Mouse (Mus musculus) heart, embryonic 16.5 days (tissue): Measurements from ENCODE around the gene Tmem206. TPM values are rescaled to one million over a fixed set of nuclear protein-coding genes. Genes with fewer than 3 reads are reported as not detected.

ENCODE experiments used
- ATAC-seq: fragments of 200-750 bp; cut with Nextera tagmentation; replicated peaks from 2 replicates; pipeline ENCODE4 v1.8.0; 2017; ENCODE audit warnings: moderate number of reproducible peaks; ENCODE audit not compliant: insufficient read depth, low FRiP score; ENCODE audit errors: extremely low read depth
- H3K27ac ChIP-seq: fragments of 300-500 bp; sonication (generic); 2 replicates; pipeline ENCODE4 v1.5.1; 2014; ENCODE audit warnings: mild to moderate bottlenecking, low read length, control low read depth, moderate library complexity
- H3K27me3 ChIP-seq: fragments of 300-500 bp; sonication (generic); 2 replicates; pipeline ENCODE4 v1.6.1; 2014; ENCODE audit warnings: low read length, mixed read lengths; ENCODE audit not compliant: control insufficient read depth, insufficient read depth
- H3K36me3 ChIP-seq: fragments of 300-500 bp; sonication (generic); 2 replicates; pipeline ENCODE4 v1.6.1; 2014; ENCODE audit not compliant: control insufficient read depth, insufficient read depth
- H3K4me1 ChIP-seq: fragments of 300-500 bp; sonication (generic); 2 replicates; pipeline ENCODE4 v1.6.1; 2014; ENCODE audit warnings: low read length, mixed read lengths; ENCODE audit not compliant: control insufficient read depth, insufficient read depth
- H3K4me2 ChIP-seq: fragments of 300-500 bp; sonication (generic); 2 replicates; pipeline ENCODE4 v1.6.1; 2014; ENCODE audit warnings: low read depth, mild to moderate bottlenecking, control low read depth, low read length
- H3K4me3 ChIP-seq: fragments of 300-500 bp; sonication (generic); 2 replicates; pipeline ENCODE4 v1.5.1; 2014; ENCODE audit warnings: mild to moderate bottlenecking, control low read depth, low read length
- H3K9ac ChIP-seq: fragments of 300-500 bp; sonication (generic); 2 replicates; pipeline ENCODE4 v1.6.1; 2014; ENCODE audit warnings: low read length, control low read depth
- H3K9me3 ChIP-seq: fragments of 300-500 bp; sonication (generic); replicated peaks from 2 replicates; pipeline ENCODE4 v1.6.1; 2016; ENCODE audit warnings: low read length; ENCODE audit not compliant: control insufficient read depth
- WGBS: fragments of 180-500 bp; shearing (Covaris S2); extraction: QIAGEN DNeasy Blood & Tissue Kit; methylation state at CpG from one replicate; pipeline ENCODE4 v1.1.7; 2014; 5-methylcytosine and 5-hydroxymethylcytosine counted together
- polyA plus RNA-seq: library from polyadenylated mRNA; unstranded; fragments of >200 nt; fragmentation: Nextera tagmentation; extraction: Ambion mirVana; gene quantifications from 2 replicates; pipeline ENCODE4 v1.2.1, GENCODE M21; 2015

The Tmem206 gene
- polyA plus RNA-seq, 1 experiment from 2014 or later: 19.4 TPM

- Histone ChIP-seq H3K9me3 (no peaks in the 10 kb centered on the region), H3K4me3 (no peak overlapping the region), H3K9ac (no peak overlapping the region), H3K36me3 (peaks cover 49% of the 10 kb centered on the region), H3K4me1 (peaks cover 13% of the 10 kb centered on the region), H3K4me2 (no peak overlapping the region), H3K27me3 (no peaks in the 10 kb centered on the region), H3K27ac (no peak overlapping the region)
- no peak for ATAC-seq
- 86% methylated on average over 4 of the region's 4 CpGs for WGBS
Measured at GRCm38 (mm10) chr1:191353836-191354235, 28.1 kb downstream of the Tmem206 start.

DNA sequence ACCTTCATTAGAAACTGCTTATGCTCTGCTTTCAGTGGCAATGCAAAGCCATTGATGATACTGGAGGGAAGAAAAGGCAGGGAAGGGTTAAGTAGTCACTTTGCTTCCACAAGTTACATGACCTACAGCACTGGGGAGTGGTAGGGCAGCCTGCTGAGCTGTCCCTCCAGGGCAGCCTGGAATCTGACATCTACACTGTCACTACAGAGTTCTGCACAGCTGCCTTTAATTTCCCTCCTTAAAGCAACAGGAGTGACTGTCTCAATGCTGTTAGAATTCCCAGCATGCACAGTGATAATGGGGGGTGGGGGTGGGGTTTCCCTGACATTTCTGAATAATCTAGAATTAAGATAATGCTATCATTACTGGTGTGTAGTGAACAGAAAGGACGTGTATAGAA, 31.2 kb downstream of the Tmem206 start:
- no peak overlapping the region for H3K27ac ChIP-seq
- no peak for ATAC-seq
- no peak overlapping the region for H3K4me3 ChIP-seq
- H3K4me2 ChIP-seq: no peak overlapping the region
- H3K9ac ChIP-seq: no peak overlapping the region
- peaks cover 54% of the 10 kb centered on the region for H3K36me3 ChIP-seq
- 47% methylated on average over 1 of the region's 1 CpGs for WGBS
- H3K27me3 ChIP-seq: no peaks in the 10 kb centered on the region
- 0 out of 2 replicates have a peak, but pooled peaks cover 2% of the 10 kb centered on the region for H3K4me1 ChIP-seq
- H3K9me3 ChIP-seq: no peaks in the 10 kb centered on the region

GRCm38 (mm10) chr1:191359478-191359877, 33.8 kb downstream of the Tmem206 start:
- Histone ChIP-seq H3K9me3 (no peaks in the 10 kb centered on the region), H3K4me1 (no peaks in the 10 kb centered on the region), H3K4me2 (no peak overlapping the region), H3K4me3 (no peak overlapping the region), H3K9ac (no peak overlapping the region), H3K27ac (no peak overlapping the region), H3K27me3 (no peaks in the 10 kb centered on the region), H3K36me3 (peaks cover 48% of the 10 kb centered on the region)
- WGBS: 77% methylated on average over 7 of the region's 7 CpGs
- no peak for ATAC-seq

GRCm38 (mm10) chr1:191362412-191362811, 36.7 kb downstream of the Tmem206 start:
- no peak for ATAC-seq
- no peak overlapping the region for H3K9ac ChIP-seq
- H3K4me2 ChIP-seq: no peak overlapping the region
- no peak overlapping the region for H3K4me3 ChIP-seq
- peaks cover 36% of the 10 kb centered on the region for H3K36me3 ChIP-seq
- 73% methylated on average over 6 of the region's 6 CpGs for WGBS
- H3K27me3 ChIP-seq: no peaks in the 10 kb centered on the region
- no peaks in the 10 kb centered on the region for H3K9me3 ChIP-seq
- no peaks in the 10 kb centered on the region for H3K4me1 ChIP-seq
- no peak overlapping the region for H3K27ac ChIP-seq

- ATAC-seq: no peak
- no peak overlapping the region for H3K4me3 ChIP-seq
- no peaks in the 10 kb centered on the region for H3K4me1 ChIP-seq
- no peak overlapping the region for H3K9ac ChIP-seq
- 76% methylated on average over 4 of the region's 4 CpGs for WGBS
- peaks cover 31% of the 10 kb centered on the region for H3K36me3 ChIP-seq
- no peak overlapping the region for H3K27ac ChIP-seq
- H3K4me2 ChIP-seq: no peak overlapping the region
- H3K9me3 ChIP-seq: no peaks in the 10 kb centered on the region
- H3K27me3 ChIP-seq: no peaks in the 10 kb centered on the region
Measured at GRCm38 (mm10) chr1:191364477-191364876, 38.8 kb downstream of the Tmem206 start.

DNA sequence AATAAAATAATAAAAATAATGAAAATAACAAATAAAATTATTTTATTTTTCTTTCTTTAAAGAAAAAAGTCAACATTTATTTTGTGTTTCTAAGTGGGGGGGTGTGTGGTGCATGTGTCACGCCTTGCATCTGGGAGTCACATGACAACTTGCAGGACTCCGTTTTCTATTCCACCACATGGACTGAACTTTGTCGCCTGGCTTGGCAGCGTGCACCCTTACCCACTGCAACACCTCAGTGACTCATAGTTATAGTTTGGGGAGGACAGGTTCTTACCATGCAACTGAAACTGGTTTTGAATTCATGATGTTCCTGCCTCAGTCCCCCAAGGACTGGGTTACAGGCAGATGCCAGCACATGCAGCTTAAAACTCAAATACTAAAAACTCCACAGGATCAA, 42.5 kb downstream of the Tmem206 start:
- Histone ChIP-seq H3K4me1 (peaks cover 9% of the 10 kb centered on the region), H3K27ac (no peak overlapping the region), H3K9me3 (no peaks in the 10 kb centered on the region), H3K36me3 (peaks cover 18% of the 10 kb centered on the region), H3K4me2 (no peak overlapping the region), H3K4me3 (no peak overlapping the region), H3K9ac (no peak overlapping the region), H3K27me3 (no peaks in the 10 kb centered on the region)
- 74% methylated on average over 4 of the region's 4 CpGs for WGBS
- no peak for ATAC-seq

DNA sequence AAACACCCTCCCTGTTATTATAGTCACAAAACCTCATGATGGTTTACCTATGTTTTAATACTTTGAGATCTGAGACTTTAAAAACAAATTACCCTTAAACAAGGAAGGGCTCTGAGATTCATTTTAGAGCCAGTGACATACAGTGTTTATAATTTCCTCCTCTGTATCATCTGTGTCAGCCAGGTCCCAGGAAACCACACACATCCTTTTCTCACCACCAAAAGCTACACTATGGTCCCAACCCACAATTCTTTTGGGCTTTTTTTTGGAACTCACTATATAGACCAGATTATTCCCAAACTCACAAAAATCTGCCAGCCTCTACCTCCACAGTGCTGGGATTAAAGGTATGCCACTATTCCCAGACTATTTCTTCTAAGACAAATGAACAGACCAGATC, 43.4 kb downstream of the Tmem206 start:
- Histone ChIP-seq H3K9me3 (no peaks in the 10 kb centered on the region), H3K27me3 (no peaks in the 10 kb centered on the region), H3K9ac (no peak overlapping the region), H3K4me2 (no peak overlapping the region), H3K4me3 (no peak overlapping the region), H3K4me1 (peaks cover 11% of the 10 kb centered on the region), H3K36me3 (peaks cover 18% of the 10 kb centered on the region), H3K27ac (no peak overlapping the region)
- no peak for ATAC-seq

DNA sequence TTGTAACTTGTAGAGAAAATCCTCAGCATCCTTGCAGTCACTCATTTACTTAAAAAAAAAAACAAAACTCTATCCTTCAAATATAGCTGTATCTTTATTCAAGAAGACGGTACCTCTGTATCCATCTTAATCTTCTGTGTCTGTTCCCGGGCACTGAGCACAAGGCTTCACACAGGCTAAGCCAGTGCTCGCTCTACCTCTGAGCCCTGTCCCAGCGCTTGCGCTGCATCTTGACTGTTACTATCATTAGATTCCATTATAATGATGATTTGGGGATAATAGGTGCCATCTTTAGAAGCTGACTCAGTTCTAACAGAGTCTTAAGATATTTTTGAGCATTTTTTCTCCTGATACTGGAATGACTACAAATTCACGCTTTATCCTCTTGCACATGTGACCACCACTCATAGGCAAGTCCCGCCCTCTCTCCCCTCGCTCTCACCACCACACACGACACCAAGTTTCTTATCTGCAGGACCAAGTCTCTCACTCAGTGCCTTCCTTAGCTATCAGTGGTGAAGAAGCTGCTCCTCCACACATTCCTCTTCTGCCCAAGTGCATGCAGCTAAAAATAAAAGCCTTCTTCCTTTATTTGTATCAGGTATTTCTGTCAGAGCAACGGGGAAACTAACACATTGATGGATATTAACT, 49.4 kb downstream of the Tmem206 start:
- Histone ChIP-seq H3K27me3 (no peaks in the 10 kb centered on the region), H3K4me2 (peak overlapping the region; percentile 26; the same call in 1 of the 2 replicates), H3K4me1 (peaks cover 22% of the 10 kb centered on the region), H3K9me3 (no peaks in the 10 kb centered on the region), H3K9ac (no peak overlapping the region), H3K36me3 (0 out of 2 replicates have a peak, but pooled peaks cover 2% of the 10 kb centered on the region), H3K4me3 (no peak overlapping the region), H3K27ac (no peak overlapping the region)
- 50% methylated on average over 10 of the region's 10 CpGs for WGBS
- ATAC-seq: no peak

DNA sequence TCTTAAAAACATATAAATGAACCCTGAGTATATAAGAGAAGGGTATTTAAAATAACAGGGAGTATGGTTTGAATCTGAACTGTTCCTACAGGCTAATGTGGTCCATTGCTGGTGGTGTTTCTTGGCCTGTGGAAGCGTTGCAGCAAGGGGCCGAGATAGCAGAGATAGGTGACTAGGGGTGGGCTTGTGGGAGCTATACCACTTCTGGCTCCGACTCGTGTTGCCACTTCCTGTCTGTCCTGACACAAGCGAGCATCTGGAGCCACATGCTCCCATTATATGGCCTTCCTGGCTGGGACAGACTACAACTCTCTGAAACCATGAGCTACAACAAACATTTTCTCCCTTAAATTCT, 49.9 kb downstream of the Tmem206 start:
- peak overlapping the region; percentile 48 for H3K27ac ChIP-seq
- H3K36me3 ChIP-seq: 0 out of 2 replicates have a peak, but pooled peaks cover 2% of the 10 kb centered on the region
- H3K9me3 ChIP-seq: no peaks in the 10 kb centered on the region
- 38% methylated on average over 5 of the region's 5 CpGs for WGBS
- peaks cover 22% of the 10 kb centered on the region for H3K4me1 ChIP-seq
- H3K27me3 ChIP-seq: no peaks in the 10 kb centered on the region
- ATAC-seq: no peak
- no peak overlapping the region for H3K4me3 ChIP-seq
- 0 out of 2 replicates have a peak overlapping the region, but pooled peaks have one; percentile 26 for H3K4me2 ChIP-seq
- H3K9ac ChIP-seq: no peak overlapping the region
